Mouse (Mus musculus) hindbrain, embryonic 15.5 days (tissue): ENCODE measurements at regions not wholly inside any gene's neighbourhood (a gene's known extent, or its start where the extent isn't known, plus 50 kb on each side); places are given as distances from the start of the nearest gene placed in this dataset.

ENCODE experiments used
- ATAC-seq: fragments of 200-750 bp; cut with Nextera tagmentation; 2 replicates; pipeline ENCODE4 v1.8.0; 2017; ENCODE audit warnings: low read depth, moderate number of reproducible peaks, moderate TSS enrichment; ENCODE audit not compliant: low FRiP score
- H3K27ac ChIP-seq: fragments of 300-500 bp; sonication (generic); replicated peaks from 2 replicates; pipeline ENCODE4 v1.5.1; 2015; ENCODE audit warnings: mild to moderate bottlenecking, inconsistent platforms
- H3K27me3 ChIP-seq: fragments of 300-500 bp; sonication (generic); 2 replicates; pipeline ENCODE4 v1.6.1; 2015; ENCODE audit warnings: control low read depth, inconsistent platforms
- H3K36me3 ChIP-seq: fragments of 300-500 bp; sonication (generic); 2 replicates; pipeline ENCODE4 v1.6.1; 2015; ENCODE audit warnings: control low read depth, inconsistent platforms
- H3K4me1 ChIP-seq: fragments of 300-500 bp; sonication (generic); replicated peaks from 2 replicates; pipeline ENCODE4 v1.6.1; 2015; ENCODE audit warnings: control low read depth, inconsistent platforms
- H3K4me2 ChIP-seq: fragments of 300-500 bp; sonication (generic); 2 replicates; pipeline ENCODE4 v1.6.1; 2015; ENCODE audit warnings: moderate library complexity, mild to moderate bottlenecking, inconsistent platforms
- H3K4me3 ChIP-seq: fragments of 300-500 bp; sonication (generic); 2 replicates; pipeline ENCODE4 v1.5.1; 2015; ENCODE audit warnings: mild to moderate bottlenecking, inconsistent platforms
- H3K9ac ChIP-seq: fragments of 300-500 bp; sonication (generic); 2 replicates; pipeline ENCODE4 v1.6.1; 2015; ENCODE audit warnings: inconsistent platforms
- H3K9me3 ChIP-seq: fragments of 300-500 bp; sonication (generic); 2 replicates; pipeline ENCODE4 v1.6.1; 2016; ENCODE audit warnings: control low read depth, inconsistent platforms
- WGBS: fragments of 180-500 bp; shearing (Covaris S2); methylation state at CpG from one replicate; pipeline ENCODE4 v1.1.7; 2015; 5-methylcytosine and 5-hydroxymethylcytosine counted together

DNA sequence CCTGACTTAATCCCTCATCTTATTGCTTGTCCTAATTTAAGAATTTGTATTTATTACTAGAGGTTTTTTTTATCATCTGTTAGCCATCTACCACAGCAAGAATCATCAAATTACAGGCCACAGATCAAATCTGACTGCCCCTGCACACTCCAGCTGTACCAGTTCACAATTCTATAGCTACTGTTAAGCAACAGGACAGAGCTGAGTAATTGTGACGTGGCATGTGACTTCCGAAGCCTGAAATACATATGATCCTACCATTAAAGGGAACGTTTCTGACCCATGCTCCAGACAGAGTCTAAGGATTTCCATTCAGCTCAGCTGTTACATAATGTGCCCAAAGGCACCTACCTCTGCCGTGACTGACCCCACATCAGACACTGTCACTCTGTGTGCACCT is 74.0 kb upstream of the Mboat1 start:
- H3K9ac ChIP-seq, result no peak overlapping the region

DNA sequence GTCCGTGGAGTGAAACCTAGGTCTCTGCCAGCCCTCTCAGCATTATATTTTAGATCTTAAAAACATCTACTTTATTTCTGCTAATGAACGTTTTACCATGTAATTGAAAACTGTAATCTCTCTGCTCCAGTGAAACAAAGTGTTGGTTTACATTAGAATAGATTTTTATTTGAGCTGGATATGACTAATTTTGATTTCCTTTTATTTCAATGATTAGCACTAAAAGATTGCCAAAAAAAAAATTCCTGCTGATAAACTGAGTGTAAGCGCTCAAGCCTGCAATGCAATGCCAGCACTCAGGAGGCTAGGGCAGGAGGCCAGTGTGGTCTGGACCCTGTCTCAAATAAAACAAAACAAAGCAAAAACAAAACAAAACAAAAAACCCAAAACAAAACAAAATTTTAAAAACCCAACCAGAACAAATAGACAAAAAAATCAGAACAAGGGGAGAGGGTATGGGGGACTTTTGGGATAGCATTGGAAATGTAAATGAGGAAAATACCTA is 69.3 kb upstream of the E2f3 start:
- no peak for ATAC-seq
- Histone ChIP-seq H3K9me3 (no peaks in the 10 kb centered on the region), H3K27ac (no peak overlapping the region), H3K36me3 (no peaks in the 10 kb centered on the region), H3K4me2 (no peak overlapping the region), H3K9ac (no peak overlapping the region), H3K4me3 (no peak overlapping the region), H3K4me1 (no peaks in the 10 kb centered on the region), H3K27me3 (no peaks in the 10 kb centered on the region)
- 91% methylated on average over 3 of the region's 3 CpGs for WGBS

More for the DNA sequence above, 74.0 kb upstream of the Mboat1 start:
- Histone ChIP-seq H3K36me3 (no peaks in the 10 kb centered on the region), H3K27ac (no peak overlapping the region), H3K9me3 (no peaks in the 10 kb centered on the region), H3K4me2 (no peak overlapping the region), H3K4me1 (no peaks in the 10 kb centered on the region), H3K4me3 (no peak overlapping the region), H3K27me3 (no peaks in the 10 kb centered on the region)
- WGBS, result 89% methylated on average over 4 of the region's 4 CpGs
- no peak for ATAC-seq

DNA sequence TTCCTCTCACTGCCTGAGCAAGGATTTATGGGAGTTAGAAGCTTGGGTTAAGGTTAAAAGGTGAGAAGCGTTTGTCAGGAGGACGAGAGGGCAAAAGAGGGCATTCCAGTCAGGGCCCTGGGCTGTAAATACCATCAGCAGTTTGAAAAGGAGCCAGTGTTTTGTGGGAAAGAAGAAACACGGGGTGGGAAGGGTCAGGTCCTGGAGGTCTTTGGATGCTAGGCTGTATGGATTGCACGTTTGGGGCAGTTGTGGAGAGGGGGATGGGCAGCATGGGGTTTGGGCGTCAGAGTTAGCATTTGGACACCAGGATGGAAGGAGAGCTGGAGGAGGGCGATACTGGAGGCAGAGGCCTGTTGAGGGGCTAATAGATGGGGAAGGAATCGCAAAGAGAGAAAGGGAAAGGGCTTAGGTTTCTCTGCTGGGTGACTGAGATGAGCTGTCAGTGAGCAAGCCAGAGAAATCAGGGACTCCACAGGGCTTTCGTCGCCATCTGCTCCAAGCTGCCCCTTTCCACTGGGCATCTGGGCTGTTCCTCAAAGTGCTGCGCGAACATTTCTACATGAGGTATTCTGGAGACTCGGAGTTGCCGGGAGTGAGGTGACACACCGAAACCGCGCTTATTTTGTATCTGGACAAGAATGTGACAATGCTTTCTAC is 66.2 kb upstream of the E2f3 start:
- H3K27ac ChIP-seq, result no peak overlapping the region
- no peaks in the 10 kb centered on the region for H3K4me1 ChIP-seq
- H3K36me3 ChIP-seq, result no peaks in the 10 kb centered on the region
- no peak for ATAC-seq
- no peak overlapping the region for H3K4me2 ChIP-seq
- no peak overlapping the region for H3K9ac ChIP-seq
- no peaks in the 10 kb centered on the region for H3K9me3 ChIP-seq
- 65% methylated on average over 16 of the region's 16 CpGs for WGBS
- no peaks in the 10 kb centered on the region for H3K27me3 ChIP-seq
- H3K4me3 ChIP-seq, result no peak overlapping the region

DNA sequence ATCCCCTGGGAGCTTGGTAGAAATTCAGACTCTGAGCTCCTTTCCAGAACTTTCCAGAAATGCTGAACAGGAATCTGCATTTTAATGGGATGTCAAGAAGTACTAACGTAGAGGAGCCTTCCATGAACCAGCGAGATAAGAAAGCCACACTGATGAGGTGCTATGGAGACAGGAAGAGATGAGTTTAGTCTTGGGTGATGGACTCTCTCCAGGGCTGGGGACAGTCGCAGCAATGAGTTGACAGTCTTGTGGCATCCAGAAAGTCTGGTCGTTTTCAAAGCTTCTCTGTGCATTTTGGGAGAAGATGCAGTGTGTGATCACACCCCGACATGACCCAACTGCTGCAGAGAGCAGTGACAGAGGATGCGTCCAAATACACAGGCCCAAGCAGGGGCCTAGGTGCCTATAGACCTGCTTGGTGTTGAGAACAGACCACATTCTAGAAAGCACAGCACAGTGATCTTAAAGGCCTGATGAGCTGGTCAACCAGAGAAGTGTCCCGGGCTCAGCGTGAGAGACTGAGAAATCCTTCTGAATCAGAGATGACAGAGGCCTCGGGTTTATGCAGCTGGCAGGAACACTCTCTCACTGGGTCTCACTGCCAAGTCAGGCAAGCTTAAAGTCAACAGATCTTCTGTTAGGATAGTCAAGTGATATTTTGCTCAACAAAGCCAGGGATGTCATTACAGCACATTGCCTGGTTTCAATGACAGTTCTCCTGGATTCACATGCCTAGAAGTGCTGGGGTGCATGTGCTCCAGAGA is 65.1 kb upstream of the E2f3 start:
- Histone ChIP-seq H3K9me3 (no peaks in the 10 kb centered on the region), H3K27ac (no peak overlapping the region), H3K27me3 (no peaks in the 10 kb centered on the region), H3K36me3 (no peaks in the 10 kb centered on the region), H3K4me2 (no peak overlapping the region), H3K4me1 (no peaks in the 10 kb centered on the region), H3K9ac (no peak overlapping the region), H3K4me3 (no peak overlapping the region)
- ATAC-seq, result no peak
- 87% methylated on average over 9 of the region's 9 CpGs for WGBS

DNA sequence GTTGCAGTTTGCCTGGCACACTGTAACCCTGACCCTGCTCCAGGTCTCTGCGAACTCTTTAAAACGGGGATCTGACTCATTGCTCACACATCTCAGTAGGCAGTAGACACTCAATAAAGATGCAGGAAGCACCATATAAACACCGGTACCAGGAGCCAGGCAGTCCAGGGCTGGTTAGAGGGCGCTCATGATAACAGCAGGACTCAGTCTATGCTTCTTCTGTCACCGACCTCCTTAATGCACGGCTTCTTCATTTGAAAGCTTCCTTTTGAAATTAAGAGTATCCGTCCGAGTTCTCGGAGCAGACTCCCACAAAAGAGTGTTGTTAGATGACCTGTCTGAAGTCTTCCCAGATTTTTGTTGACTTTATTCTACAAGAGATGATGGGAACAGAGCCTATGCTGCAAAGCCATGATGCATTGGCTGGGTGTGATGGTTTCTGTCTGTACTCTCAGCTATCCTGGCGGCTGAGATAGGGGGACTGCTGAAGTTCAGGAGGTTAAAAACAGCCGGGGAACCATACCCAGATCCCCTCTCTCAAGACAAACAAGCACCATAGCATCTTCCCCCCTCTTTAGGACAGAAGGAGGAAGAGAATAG is 62.5 kb upstream of the E2f3 start:
- no peak overlapping the region for H3K4me2 ChIP-seq

DNA sequence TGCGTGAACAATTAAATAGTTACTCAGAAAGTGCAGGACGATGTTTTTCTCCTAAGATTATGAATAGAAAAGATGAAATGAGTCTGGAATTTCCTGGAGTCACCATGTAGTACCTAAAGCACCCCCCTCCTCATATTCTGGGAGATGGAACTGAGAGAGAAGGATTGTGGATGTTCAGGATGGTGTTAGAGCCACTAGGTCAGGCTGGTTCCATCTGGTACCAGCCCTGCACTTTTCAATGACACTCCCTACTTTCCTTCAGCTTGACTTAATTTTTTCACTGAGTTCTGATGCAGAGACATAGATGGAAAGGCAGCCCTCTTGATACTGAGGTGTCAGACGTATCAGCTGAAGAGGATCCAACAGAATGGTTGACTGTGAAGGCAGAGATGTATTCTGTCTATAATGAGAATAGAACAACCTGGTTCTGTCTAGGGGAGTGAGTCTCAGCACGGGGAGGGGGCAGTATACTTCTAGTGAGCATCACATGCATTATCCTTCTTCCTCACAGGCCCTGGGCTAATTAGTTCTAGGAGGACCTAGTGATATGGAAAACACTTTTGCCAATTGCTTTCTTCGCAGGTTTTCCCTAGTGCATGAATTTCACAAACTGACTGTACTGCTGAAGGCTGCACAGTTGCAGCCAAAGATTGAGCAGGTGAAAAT is 60.8 kb upstream of the E2f3 start:
- Histone ChIP-seq H3K27me3 (no peaks in the 10 kb centered on the region), H3K27ac (no peak overlapping the region; the same call in 1 of the 2 replicates), H3K9ac (no peak overlapping the region), H3K36me3 (no peaks in the 10 kb centered on the region), H3K4me2 (0 out of 2 replicates have a peak overlapping the region, but pooled peaks have one; percentile 9), H3K9me3 (no peaks in the 10 kb centered on the region), H3K4me1 (no peaks in the 10 kb centered on the region), H3K4me3 (no peak overlapping the region)
- no peak for ATAC-seq
- 72% methylated on average over 5 of the region's 5 CpGs for WGBS

More for the DNA sequence above, 62.5 kb upstream of the E2f3 start:
- H3K4me1 ChIP-seq, result no peaks in the 10 kb centered on the region
- H3K9me3 ChIP-seq, result no peaks in the 10 kb centered on the region
- no peaks in the 10 kb centered on the region for H3K27me3 ChIP-seq
- WGBS, result 84% methylated on average over 11 of the region's 11 CpGs
- H3K27ac ChIP-seq, result no peak overlapping the region
- no peaks in the 10 kb centered on the region for H3K36me3 ChIP-seq
- ATAC-seq, result no peak
- no peak overlapping the region for H3K4me3 ChIP-seq
- H3K9ac ChIP-seq, result no peak overlapping the region

DNA sequence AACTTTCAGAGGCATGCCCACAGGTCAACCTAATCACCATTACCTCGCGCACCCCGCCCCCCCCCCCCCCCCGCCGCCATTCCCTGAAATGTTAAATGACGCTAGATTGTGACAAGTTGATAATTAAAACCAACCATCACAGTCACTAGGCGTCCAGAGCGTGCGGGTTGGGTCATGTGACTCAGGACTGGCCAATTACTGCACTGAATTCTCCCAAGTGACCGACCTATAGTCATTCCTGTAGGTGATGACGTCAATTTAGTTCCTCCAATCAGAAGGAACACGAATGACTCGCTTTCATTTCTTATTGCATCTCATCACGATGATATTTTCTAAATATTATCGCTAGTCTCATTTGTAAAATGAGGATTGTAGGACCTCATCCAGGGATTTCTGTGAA is 60.2 kb upstream of the E2f3 start:
- H3K27ac ChIP-seq, result no peak overlapping the region
- 0 out of 2 replicates have a peak overlapping the region, but pooled peaks have one; percentile 9 for H3K4me2 ChIP-seq
- no peaks in the 10 kb centered on the region for H3K4me1 ChIP-seq
- no peaks in the 10 kb centered on the region for H3K36me3 ChIP-seq
- no peak overlapping the region for H3K9ac ChIP-seq
- H3K27me3 ChIP-seq, result no peaks in the 10 kb centered on the region
- ATAC-seq, result 0 out of 2 replicates have a peak, but pooled peaks have one; percentile 84
- WGBS, result 65% methylated on average over 14 of the region's 15 CpGs
- H3K4me3 ChIP-seq, result no peak overlapping the region
- H3K9me3 ChIP-seq, result no peaks in the 10 kb centered on the region

DNA sequence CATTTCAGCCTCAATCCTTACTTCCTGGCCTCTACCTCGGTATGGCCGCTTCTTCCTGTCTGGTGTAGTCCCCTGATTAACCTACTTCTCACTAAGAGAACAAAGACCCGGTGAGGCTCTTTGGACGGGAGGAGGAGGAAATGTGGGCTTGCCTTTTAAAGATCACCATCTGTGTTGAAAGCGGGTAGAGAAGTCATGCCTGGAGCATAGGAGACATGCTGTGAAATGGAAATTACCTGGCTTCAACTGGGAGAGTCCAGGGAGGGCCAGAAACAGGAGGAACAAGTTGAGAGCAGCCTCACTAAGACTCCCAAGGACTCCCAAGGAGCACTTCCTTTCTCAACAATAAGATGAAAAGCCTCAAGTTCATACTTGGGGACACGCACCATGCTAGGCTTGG is 59.4 kb upstream of the E2f3 start:
- no peaks in the 10 kb centered on the region for H3K27me3 ChIP-seq
- WGBS, result 79% methylated on average over 6 of the region's 6 CpGs
- H3K36me3 ChIP-seq, result no peaks in the 10 kb centered on the region
- ATAC-seq, result no peak
- no peak overlapping the region for H3K9ac ChIP-seq
- no peak overlapping the region for H3K27ac ChIP-seq
- no peaks in the 10 kb centered on the region for H3K9me3 ChIP-seq
- H3K4me1 ChIP-seq, result no peaks in the 10 kb centered on the region
- H3K4me2 ChIP-seq, result no peak overlapping the region
- no peak overlapping the region for H3K4me3 ChIP-seq

DNA sequence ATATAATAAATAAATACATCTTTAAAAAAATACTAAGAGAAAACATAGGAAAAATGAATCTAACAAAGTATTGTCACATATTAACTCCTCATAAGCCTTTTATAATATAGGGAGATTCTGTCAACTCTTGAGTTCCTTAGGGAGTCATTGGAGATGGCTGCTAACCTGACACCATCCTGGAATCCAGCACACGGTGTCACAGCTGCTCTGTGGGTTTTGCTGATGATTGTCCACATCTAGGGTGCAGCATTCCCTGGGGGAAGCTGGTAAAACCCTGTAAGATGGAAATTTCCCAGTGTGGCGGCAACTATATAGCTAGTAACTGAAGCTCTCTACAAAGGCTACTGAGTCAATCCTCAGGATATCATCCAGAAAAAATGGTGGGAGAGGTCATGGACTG is 58.9 kb upstream of the E2f3 start:
- Histone ChIP-seq H3K27me3 (no peaks in the 10 kb centered on the region), H3K4me3 (no peak overlapping the region), H3K4me2 (no peak overlapping the region), H3K9ac (no peak overlapping the region), H3K36me3 (no peaks in the 10 kb centered on the region), H3K4me1 (no peaks in the 10 kb centered on the region), H3K9me3 (no peaks in the 10 kb centered on the region), H3K27ac (no peak overlapping the region)
- no peak for ATAC-seq
- 93% methylated on average over 2 of the region's 2 CpGs for whole genome bisulfite sequencing

DNA sequence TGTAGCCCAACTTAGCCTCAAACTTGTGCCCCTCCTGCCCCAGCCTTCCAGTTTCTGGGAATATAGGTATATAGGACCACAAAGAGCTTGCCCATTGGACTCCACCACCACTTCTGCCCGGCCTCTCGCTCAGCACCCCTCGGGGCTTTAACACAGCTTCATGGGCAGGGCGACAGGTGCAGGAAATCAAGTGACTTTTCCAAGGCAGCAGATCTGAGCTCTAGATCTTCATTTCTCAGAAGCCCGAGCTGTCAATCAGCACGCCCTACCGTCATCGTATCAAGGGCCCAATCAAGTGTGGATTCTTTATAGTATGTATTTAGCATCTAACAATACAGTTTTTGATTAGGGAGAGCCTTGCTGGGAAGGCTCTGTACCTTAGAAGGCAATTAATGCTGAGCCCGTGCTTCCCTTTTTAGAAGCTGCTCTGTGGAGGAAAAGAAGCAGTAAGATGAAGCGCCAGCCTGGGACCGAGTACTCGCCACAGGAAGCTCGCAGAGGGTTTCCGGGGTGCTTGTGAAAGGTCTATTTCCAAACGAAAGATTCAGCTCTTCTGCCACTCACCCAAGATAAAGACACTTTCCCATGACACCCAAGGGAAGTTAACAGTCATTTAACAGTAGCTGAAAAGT is 56.9 kb upstream of the E2f3 start:
- Histone ChIP-seq H3K9ac (no peak overlapping the region), H3K4me3 (no peak overlapping the region), H3K36me3 (no peaks in the 10 kb centered on the region), H3K9me3 (no peaks in the 10 kb centered on the region), H3K4me1 (no peaks in the 10 kb centered on the region), H3K27me3 (no peaks in the 10 kb centered on the region), H3K4me2 (no peak overlapping the region), H3K27ac (no peak overlapping the region)
- ATAC-seq, result no peak
- WGBS, result 81% methylated on average over 15 of the region's 15 CpGs

DNA sequence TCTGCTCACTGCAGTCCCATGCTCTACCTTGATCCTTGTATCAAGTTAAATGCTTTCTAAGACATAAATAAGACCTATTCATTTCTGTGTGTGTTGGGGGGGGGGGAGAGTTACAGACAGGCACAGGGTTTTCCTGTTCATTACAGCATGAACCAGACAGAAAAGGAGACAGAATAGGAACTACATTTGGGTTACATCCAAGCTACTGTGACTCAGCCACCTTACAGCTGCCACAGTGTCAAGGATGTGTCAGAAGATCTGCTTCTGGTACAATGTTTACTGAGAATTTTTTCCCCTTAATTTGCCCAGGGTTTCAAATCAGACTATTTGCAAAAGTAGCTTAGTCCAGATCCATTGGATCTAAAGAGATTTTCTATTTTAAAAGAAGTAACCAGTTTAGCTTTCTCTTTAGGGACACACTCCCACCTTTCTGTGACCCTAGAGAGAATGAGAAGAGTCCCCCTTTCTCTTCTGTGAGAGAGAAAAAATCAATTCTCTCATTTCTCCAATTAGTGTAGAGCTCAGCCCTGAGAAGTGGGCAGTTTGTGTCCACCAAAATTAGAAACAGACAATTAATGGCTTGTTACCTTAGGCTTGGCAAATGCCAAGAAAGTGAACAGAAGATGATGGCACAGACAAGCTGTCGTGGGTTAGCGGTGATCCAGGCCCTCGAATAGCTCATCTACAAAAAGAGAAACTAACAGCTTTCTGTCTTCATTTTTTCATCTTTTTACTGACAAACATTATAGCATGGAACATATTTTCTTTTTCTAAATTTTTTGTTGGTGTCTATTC is 55.8 kb upstream of the E2f3 start:
- no peak for ATAC-seq
- Histone ChIP-seq H3K4me3 (no peak overlapping the region), H3K27me3 (no peaks in the 10 kb centered on the region), H3K4me2 (no peak overlapping the region), H3K9me3 (no peaks in the 10 kb centered on the region), H3K4me1 (no peaks in the 10 kb centered on the region), H3K9ac (no peak overlapping the region), H3K36me3 (no peaks in the 10 kb centered on the region), H3K27ac (no peak overlapping the region)
- WGBS, result 82% methylated on average over 3 of the region's 3 CpGs
